In the genomic region with DNA sequence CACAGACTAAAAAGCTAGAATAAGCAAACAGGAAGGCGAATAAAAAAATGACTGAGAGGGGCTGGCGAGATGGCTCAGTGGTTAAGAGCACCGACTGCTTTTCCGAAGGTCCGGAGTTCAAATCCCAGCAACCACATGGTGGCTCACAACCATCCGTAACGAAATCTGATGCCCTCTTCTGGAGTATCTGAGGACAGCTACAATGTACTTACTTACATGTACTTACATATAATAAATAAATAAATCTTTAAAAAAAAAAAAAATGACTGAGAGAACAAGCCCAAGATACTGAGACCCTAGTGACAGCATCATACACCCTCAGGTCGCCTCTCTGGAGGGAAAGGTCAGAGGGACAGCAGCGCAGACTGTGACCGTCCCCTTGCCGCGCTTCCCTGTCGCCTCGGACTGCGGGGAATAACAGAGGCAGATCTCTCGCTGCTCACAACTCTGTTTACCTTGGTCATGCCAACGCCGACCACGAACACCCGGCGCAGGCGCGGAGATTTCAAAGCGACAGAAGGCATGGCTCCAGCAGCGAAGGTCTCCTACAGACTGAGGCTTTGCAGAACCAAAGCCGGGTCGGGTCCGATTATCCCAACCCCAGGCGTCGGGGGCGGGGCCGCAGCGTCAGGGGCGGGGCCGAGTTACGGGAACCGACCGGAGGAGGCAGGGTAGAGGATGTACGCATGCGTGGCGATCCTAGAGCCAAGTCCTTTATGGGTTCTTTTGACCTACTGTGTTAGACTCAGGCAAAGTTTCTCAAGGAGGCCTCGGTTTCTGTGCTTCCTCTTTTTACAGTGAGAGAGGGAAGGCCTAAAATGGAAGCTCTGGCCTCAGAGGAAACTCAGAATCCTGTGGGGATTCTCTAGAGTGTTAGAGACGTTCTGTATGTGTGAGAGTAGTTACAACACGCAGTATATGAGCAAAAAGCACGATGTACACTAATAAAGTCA, we compare ENCODE assay signal across 8 mouse cellular contexts. TPM values are rescaled to one million over a fixed set of nuclear protein-coding genes. Genes with fewer than 3 reads are reported as not detected.
DNase-seq lines count a peak whose midpoint lies in the region; TF ChIP-seq lines count a peak whose summit lies in the region.

No protein-coding gene starts in this region.

- H3K36me3 ChIP-seq in megakaryocyte, embryonic 14.5 days (replicated peaks; ENCODE audit: low read length): no peaks in the 10 kb centered on the region

- TF ChIP-seq CTCF in gastrocnemius, adult 2 months (IDR thresholded peaks at IDR 0.05): no peak

- H3K4me3 ChIP-seq in gastrocnemius, adult 2 months: peak overlapping the region; percentile 86
- H3K4me3 ChIP-seq in megakaryocyte, embryonic 14.5 days (replicated peaks): peak overlapping the region; percentile 96

- peak overlapping the region; percentile 92 for H3K27ac ChIP-seq in gastrocnemius, adult 2 months

- H3K4me1 ChIP-seq in megakaryocyte, embryonic 14.5 days: peaks cover 10% of the 10 kb centered on the region; the same call in 1 of the 2 replicates

- peaks cover 3% of the 10 kb centered on the region; the same call in 1 of the 2 replicates for H3K9me3 ChIP-seq in megakaryocyte, embryonic 14.5 days

- DNase-seq in WW6 (ENCODE audit: low read depth, low spot score): peak; percentile 81
- peak; percentile 76 to 91 for DNase-seq in cerebellum, postnatal 4 days (ENCODE audit: low spot score in 2 of 2)
- peak; percentile 96 for DNase-seq in gastrocnemius, adult 2 months
- DNase-seq in hindlimb bud, embryonic 11.5 days (ENCODE audit: extremely low spot score, low read depth, low spot score): peak; percentile 62
- DNase-seq in left cerebral cortex, adult 8-10 months (ENCODE audit: low spot score in 2 of 2): peak; percentile 87 to 91
- peak; percentile 94 to 95 for DNase-seq in right cerebral cortex, postnatal 10 days (ENCODE audit: low spot score in 2 of 2)
- DNase-seq in urinary bladder, postnatal 25 days (ENCODE audit: low spot score): peak; percentile 92

- H3K27me3 ChIP-seq in megakaryocyte, embryonic 14.5 days (replicated peaks): no peaks in the 10 kb centered on the region

- intact Hi-C loops in gastrocnemius, adult 2 months (cut with DNase I): no loop called here

RNA-seq across cellular contexts. Expression of a gene that starts 22.0 kb away (rescaled TPM):
- 1 to 10 TPM; 7.2 to 8.3 TPM for total RNA-seq in gastrocnemius, adult 2 months (2021)
- total RNA-seq in left cerebral cortex, adult 8-10 months (2022): 1 to 10 TPM; 6.8 to 8.9 (median 7.4) TPM
- polyA plus RNA-seq in megakaryocyte, embryonic 14.5 days (2012; ENCODE audit: insufficient read depth, low replicate concordance): not detected in 2 replicates

RNA-seq across cellular contexts. Expression of a gene that starts 26.6 kb away (rescaled TPM):
- total RNA-seq in gastrocnemius, adult 2 months (2021): 100 to 1,000 TPM; 140 to 152 TPM
- total RNA-seq in left cerebral cortex, adult 8-10 months (2022): 100 to 1,000 TPM; 114 to 126 (median 123) TPM
- 13.2 and 34.1 TPM in 2 replicates for polyA plus RNA-seq in megakaryocyte, embryonic 14.5 days (2012; ENCODE audit: insufficient read depth, low replicate concordance)

RNA-seq across cellular contexts. Expression of a gene that starts 47.0 kb away (rescaled TPM):
- total RNA-seq in gastrocnemius, adult 2 months (2021): 1 to 10 TPM; 5.8 to 7.9 TPM
- total RNA-seq in left cerebral cortex, adult 8-10 months (2022): 10 to 100 TPM in 2 of 4 experiments, 1 to 10 TPM in 2; 8.6 to 14.8 (median 10.7) TPM
- polyA plus RNA-seq in megakaryocyte, embryonic 14.5 days (2012; ENCODE audit: insufficient read depth, low replicate concordance): 2.1 TPM in 1 of 2 replicates, not detected in the other

Comparison
In these comparisons a context has a peak if more than half of its experiments do, and no peak if none do; other contexts are left out.
1. Peak in every context shown above with its lines: DNase-seq, H3K4me3 ChIP-seq and H3K27ac ChIP-seq.